In genomic region chr3:28577301-28577700, GRCm38 (mm10) we compare ENCODE assay signal across 8 mouse cellular contexts.
DNase-seq lines count a peak whose midpoint lies in the region; ATAC-seq lines count a peak whose summit lies in the region.

No protein-coding gene starts in this region.

- H3K27ac ChIP-seq in kidney, embryonic 16.5 days (ENCODE audit: low read length), result no peak overlapping the region

- no peaks in the 10 kb centered on the region for H3K36me3 ChIP-seq in kidney, embryonic 16.5 days (ENCODE audit: insufficient read depth, low read length)

- H3K4me2 ChIP-seq in kidney, embryonic 16.5 days (replicated peaks; ENCODE audit: low read depth, low read length), result peak overlapping the region; percentile 19; the same call in 1 of the 2 replicates

- DNase-seq in layer of hippocampus, adult 11-12 months (ENCODE audit: low spot score), result peak; percentile 38
- no peak for DNase-seq in layer of hippocampus, postnatal 14 days (ENCODE audit: low spot score in 2 of 2)
- peak; percentile 83 to 84 for DNase-seq in cerebellum, postnatal 10 days
- DNase-seq in gastrocnemius, postnatal 4 days (ENCODE audit: low spot score in 2 of 2), result peak; percentile 39 to 63
- peak; percentile 20 for DNase-seq in mesoderm, embryonic 11.5 days (ENCODE audit: low read depth, low spot score)
- no peak for DNase-seq in spleen, postnatal 10 days (ENCODE audit: low spot score in 2 of 2)
- no peak for DNase-seq in urinary bladder, postnatal 25 days (ENCODE audit: low spot score)

- no peaks in the 10 kb centered on the region for H3K27me3 ChIP-seq in kidney, embryonic 16.5 days (ENCODE audit: insufficient read depth, low read length)

- no peak overlapping the region for H3K9ac ChIP-seq in kidney, embryonic 16.5 days (replicated peaks; ENCODE audit: low read length)

- H3K9me3 ChIP-seq in kidney, embryonic 16.5 days (ENCODE audit: low read length), result no peaks in the 10 kb centered on the region

- H3K4me3 ChIP-seq in kidney, embryonic 16.5 days (ENCODE audit: low read length), result no peak overlapping the region

- H3K4me1 ChIP-seq in kidney, embryonic 16.5 days (ENCODE audit: insufficient read depth, low read length), result no peaks in the 10 kb centered on the region

- WGBS in kidney, embryonic 16.5 days, result 32% methylated on average over 15 of the region's 15 CpGs

- ATAC-seq in kidney, embryonic 16.5 days (ENCODE audit: low FRiP score, low TSS enrichment), result peak; percentile 63; the same call in 1 of the 2 replicates

Comparison
In these comparisons a context has a peak if more than half of its experiments do, and no peak if none do; other contexts are left out.
1. DNase-seq: peak in layer of hippocampus, adult 11-12 months (single experiment), cerebellum, postnatal 10 days (2 of 2), gastrocnemius, postnatal 4 days (2 of 2) and mesoderm, embryonic 11.5 days (single experiment); none in layer of hippocampus, postnatal 14 days (0 of 2), spleen, postnatal 10 days (0 of 2) and urinary bladder, postnatal 25 days (single experiment).